Mouse (Mus musculus) adrenal gland, adult 18-20 months (tissue): Measurements from ENCODE around the gene Upb1. TPM values are rescaled to one million over a fixed set of nuclear protein-coding genes. Genes with fewer than 3 reads are reported as not detected.

Experiments used
- DNase-seq, 2 experiments: peaks; one replicate each; pipeline ENCODE4 v3.0.0; 2021 to 2022; ENCODE audit warnings: low spot score in 2 of 2
- total RNA-seq, 2 experiments: library from RNA; stranded (reverse); gene quantifications; 1 replicate in 1 of 2; 2 replicates in 1 of 2; pipeline ENCODE4 v1.2.3; 2021

Upb1 gene
- total RNA-seq, 2 experiments from 2014 or later, result 1.1 to 1.5 TPM

- no peak for DNase-seq
These were observed 17.8 kb downstream of the Upb1 start for GRCm38 (mm10) chr10:75418747-75419146.

- DNase-seq, result no peak
These were observed 23.6 kb downstream of the Upb1 start for GRCm38 (mm10) chr10:75424498-75424901.

GRCm38 (mm10) chr10:75428049-75429003, 27.4 kb downstream of the Upb1 start:
- DNase-seq, result no peak

GRCm38 (mm10) chr10:75429004-75429380, 28.1 kb downstream of the Upb1 start:
- no peak for DNase-seq

GRCm38 (mm10) chr10:75429522-75430146, 28.7 kb downstream of the Upb1 start:
- no peak for DNase-seq

- no peak for DNase-seq
These were observed 29.2 kb downstream of the Upb1 start for GRCm38 (mm10) chr10:75430147-75430537.

- DNase-seq, result no peak
These were observed 29.7 kb downstream of the Upb1 start for GRCm38 (mm10) chr10:75430633-75431032.

GRCm38 (mm10) chr10:75436604-75437217, 35.8 kb downstream of the Upb1 start:
- DNase-seq, result peak; percentile 81 to 83

GRCm38 (mm10) chr10:75437284-75437683, 36.4 kb downstream of the Upb1 start:
- DNase-seq, result no peak

- DNase-seq, result no peak
These were observed 37.4 kb downstream of the Upb1 start for GRCm38 (mm10) chr10:75438132-75438810.

GRCm38 (mm10) chr10:75439211-75439811, 38.4 kb downstream of the Upb1 start:
- DNase-seq, result peak; percentile 43 to 59

GRCm38 (mm10) chr10:75440756-75441155, 39.8 kb downstream of the Upb1 start:
- no peak for DNase-seq

- no peak for DNase-seq
These were observed 40.9 kb downstream of the Upb1 start for GRCm38 (mm10) chr10:75441800-75442199.

GRCm38 (mm10) chr10:75443017-75443416, 42.1 kb downstream of the Upb1 start:
- DNase-seq, result no peak

- DNase-seq, result no peak
These were observed 43.4 kb downstream of the Upb1 start for GRCm38 (mm10) chr10:75444111-75444826.

GRCm38 (mm10) chr10:75445030-75445429, 44.1 kb downstream of the Upb1 start:
- DNase-seq, result no peak

- DNase-seq, result no peak
These were observed 45.7 kb downstream of the Upb1 start for GRCm38 (mm10) chr10:75446501-75447083.

GRCm38 (mm10) chr10:75447489-75447888, 46.6 kb downstream of the Upb1 start:
- DNase-seq, result no peak

GRCm38 (mm10) chr10:75448806-75449420, 48.0 kb downstream of the Upb1 start:
- no peak for DNase-seq
